Mouse (Mus musculus) limb, embryonic 14.5 days (tissue): ENCODE measurements around the gene Acvrl1. TPM values are rescaled to one million over a fixed set of nuclear protein-coding genes. Genes with fewer than 3 reads are reported as not detected.
A peak's percentile ranks its signal among the peaks of the same experiment; 100 is the strongest.

Experiments used
- ATAC-seq: fragments of 200-750 bp; cut with Nextera tagmentation; 2 replicates; pipeline ENCODE4 v1.8.0; 2017; ENCODE audit warnings: low read depth, moderate number of reproducible peaks, moderate TSS enrichment; ENCODE audit not compliant: low FRiP score
- DNase-seq: peaks from one replicate; pipeline ENCODE4 v3.0.0-alpha.2; 2015; ENCODE audit warnings: low spot score
- H3K27ac ChIP-seq: fragments of 300-500 bp; sonication (generic); replicated peaks from 2 replicates; pipeline ENCODE4 v1.5.1; 2014; ENCODE audit warnings: low read depth, mild to moderate bottlenecking, low read length, moderate library complexity, mixed read lengths
- H3K27me3 ChIP-seq: fragments of 300-500 bp; sonication (generic); 2 replicates; pipeline ENCODE4 v1.6.1; 2014; ENCODE audit warnings: low read length, mixed read lengths; ENCODE audit not compliant: control insufficient read depth, insufficient read depth
- H3K36me3 ChIP-seq: fragments of 300-500 bp; sonication (generic); 2 replicates; pipeline ENCODE4 v1.6.1; 2014; ENCODE audit warnings: mild to moderate bottlenecking, low read length, moderate library complexity, mixed read lengths; ENCODE audit not compliant: control insufficient read depth, insufficient read depth
- H3K4me1 ChIP-seq: fragments of 300-500 bp; sonication (generic); 2 replicates; pipeline ENCODE4 v1.6.1; 2014; ENCODE audit warnings: antibody characterized with exemption, low read length, mixed read lengths; ENCODE audit not compliant: control insufficient read depth, insufficient read depth
- H3K4me2 ChIP-seq: fragments of 300-500 bp; sonication (generic); replicated peaks from 2 replicates; pipeline ENCODE4 v1.6.1; 2014; ENCODE audit warnings: low read depth, mild to moderate bottlenecking, low read length, moderate library complexity; ENCODE audit not compliant: severe bottlenecking
- H3K4me3 ChIP-seq: fragments of 300-500 bp; sonication (generic); replicated peaks from 2 replicates; pipeline ENCODE4 v1.5.1; 2014; ENCODE audit warnings: low read length
- H3K9ac ChIP-seq: fragments of 300-500 bp; sonication (generic); 2 replicates; pipeline ENCODE4 v1.6.1; 2014; ENCODE audit warnings: mild to moderate bottlenecking, low read depth, low read length, moderate library complexity; ENCODE audit not compliant: severe bottlenecking
- H3K9me3 ChIP-seq: fragments of 300-500 bp; sonication (generic); 2 replicates; pipeline ENCODE4 v1.6.1; 2016; ENCODE audit warnings: low read length; ENCODE audit not compliant: control insufficient read depth
- POLR2A ChIP-seq: fragments of 200-500 bp; IDR thresholded peaks from 2 replicates; pipeline ENCODE4 v1.8.0; 2012; ENCODE audit warnings: inconsistent platforms, mild to moderate bottlenecking, moderate library complexity, borderline replicate concordance; ENCODE audit not compliant: insufficient read depth, insufficient read length; ENCODE audit errors: extremely low read depth
- WGBS: fragments of 180-500 bp; shearing (Covaris S2); extraction: QIAGEN DNeasy Blood & Tissue Kit; methylation state at CpG from one replicate; pipeline ENCODE4 v1.1.7; 2014; 5-methylcytosine and 5-hydroxymethylcytosine counted together
- polyA plus RNA-seq, 2 experiments: library from polyadenylated mRNA; depleted of rRNA in 1 of 2; stranded (reverse) in 1 of 2; unstranded in 1 of 2; fragments of >200 nt; fragmentation: Nextera tagmentation in 1 of 2; extraction: Ambion mirVana in 1 of 2; gene quantifications; 2 replicates each; pipeline versions ENCODE4 v1.2.1 to v1.2.3; 2012 to 2014

Gene Acvrl1
- polyA plus RNA-seq, 2 experiments = 8.2 to 16.1 TPM

GRCm38 (mm10) chr15:101154700-101155616, 26.6 kb downstream of the Acvrl1 start:
- WGBS = 73% methylated on average over 7 of the region's 7 CpGs
- Histone ChIP-seq H3K4me3 (no peak overlapping the region), H3K27ac (no peak overlapping the region), H3K4me2 (no peak overlapping the region), H3K36me3 (no peaks in the 10 kb centered on the region), H3K27me3 (no peaks in the 10 kb centered on the region), H3K4me1 (0 out of 2 replicates have a peak, but pooled peaks cover 3% of the 10 kb centered on the region), H3K9ac (no peak overlapping the region), H3K9me3 (no peaks in the 10 kb centered on the region)
- ATAC-seq (no peak), DNase-seq (no peak)
- no peak for TF ChIP-seq POLR2A

GRCm38 (mm10) chr15:101160128-101160527, 31.8 kb downstream of the Acvrl1 start:
- no peaks in the 10 kb centered on the region for H3K9me3 ChIP-seq
- WGBS = 13% methylated on average over 1 of the region's 1 CpGs
- DNase-seq = no peak
- H3K4me1 ChIP-seq = peaks cover 39% of the 10 kb centered on the region
- TF ChIP-seq POLR2A = no peak
- H3K4me2 ChIP-seq = no peak overlapping the region
- no peak overlapping the region for H3K4me3 ChIP-seq
- no peaks in the 10 kb centered on the region for H3K36me3 ChIP-seq
- H3K9ac ChIP-seq = no peak overlapping the region
- H3K27ac ChIP-seq = no peak overlapping the region
- no peak for ATAC-seq
- no peaks in the 10 kb centered on the region for H3K27me3 ChIP-seq

- peak; percentile 40 for DNase-seq
- H3K27me3 ChIP-seq = no peaks in the 10 kb centered on the region
- peaks cover 39% of the 10 kb centered on the region for H3K4me1 ChIP-seq
- 6% methylated on average over 6 of the region's 7 CpGs for WGBS
- no peaks in the 10 kb centered on the region for H3K9me3 ChIP-seq
- no peaks in the 10 kb centered on the region for H3K36me3 ChIP-seq
- no peak overlapping the region; the same call in 1 of the 2 replicates for H3K27ac ChIP-seq
- no peak for TF ChIP-seq POLR2A
- 0 out of 2 replicates have a peak overlapping the region, but pooled peaks have one; percentile 10 for H3K4me2 ChIP-seq
- H3K4me3 ChIP-seq = no peak overlapping the region
- ATAC-seq = peak; percentile 35; the same call in 1 of the 2 replicates
- no peak overlapping the region for H3K9ac ChIP-seq
Observed at GRCm38 (mm10) chr15:101160591-101160990, 32.3 kb downstream of the Acvrl1 start.

GRCm38 (mm10) chr15:101161534-101161933, 33.2 kb downstream of the Acvrl1 start:
- Histone ChIP-seq H3K4me2 (no peak overlapping the region), H3K4me3 (no peak overlapping the region), H3K9ac (no peak overlapping the region), H3K9me3 (no peaks in the 10 kb centered on the region), H3K36me3 (no peaks in the 10 kb centered on the region), H3K27ac (no peak overlapping the region), H3K27me3 (no peaks in the 10 kb centered on the region), H3K4me1 (peaks cover 39% of the 10 kb centered on the region)
- ATAC-seq = no peak
- DNase-seq = no peak
- WGBS = 74% methylated on average over 7 of the region's 7 CpGs
- TF ChIP-seq POLR2A = no peak

GRCm38 (mm10) chr15:101163056-101163458, 34.7 kb downstream of the Acvrl1 start:
- peak overlapping the region; percentile 29 for H3K4me2 ChIP-seq

More at GRCm38 (mm10) chr15:101163056-101163458, 34.7 kb downstream of the Acvrl1 start:
- H3K36me3 ChIP-seq = no peaks in the 10 kb centered on the region
- H3K27ac ChIP-seq = peak overlapping the region; percentile 72; the same call in 1 of the 2 replicates
- peaks cover 39% of the 10 kb centered on the region for H3K4me1 ChIP-seq
- TF ChIP-seq POLR2A = no peak
- no peaks in the 10 kb centered on the region for H3K27me3 ChIP-seq
- peak overlapping the region; percentile 22 for H3K9ac ChIP-seq
- H3K9me3 ChIP-seq = no peaks in the 10 kb centered on the region
- WGBS = 4% methylated on average over 15 of the region's 15 CpGs
- H3K4me3 ChIP-seq = no peak overlapping the region
- DNase-seq (peak; percentile 70), ATAC-seq (peak; percentile 84)
